Mouse (Mus musculus) heart, adult 18-20 months (tissue): ENCODE data around the gene Exoc4. TPM values are rescaled to one million over a fixed set of nuclear protein-coding genes. Genes with fewer than 3 reads are reported as not detected.

Experiments used
- DNase-seq, 2 experiments: peaks; one replicate each; pipeline ENCODE4 v3.0.0; 2021 to 2022; ENCODE audit warnings: mixed read lengths in 1 of 2
- total RNA-seq, 2 experiments: library from RNA; stranded (reverse); gene quantifications; 2 replicates each; pipeline ENCODE4 v1.2.3; 2021

Gene Exoc4
- total RNA-seq, 2 experiments from 2014 or later = 36.7 to 37.1 TPM

- DNase-seq = no peak
Observed at GRCm38 (mm10) chr6:33637192-33637591, 388.3 kb downstream of the Exoc4 start.

- peak in 1 of 2 experiments; percentile 9 for DNase-seq
Observed at GRCm38 (mm10) chr6:33681778-33682640, 433.1 kb downstream of the Exoc4 start.

- DNase-seq = no peak
Observed at GRCm38 (mm10) chr6:33683533-33683932, 434.6 kb downstream of the Exoc4 start.

- no peak for DNase-seq
Observed at GRCm38 (mm10) chr6:33685321-33685720, 436.4 kb downstream of the Exoc4 start.

GRCm38 (mm10) chr6:33690601-33691000, 441.7 kb downstream of the Exoc4 start:
- DNase-seq = no peak

- no peak for DNase-seq
Observed at GRCm38 (mm10) chr6:33696976-33697375, 448.1 kb downstream of the Exoc4 start.

- no peak for DNase-seq
Observed at GRCm38 (mm10) chr6:33708907-33709306, 460.0 kb downstream of the Exoc4 start.

GRCm38 (mm10) chr6:33709340-33709739, 460.5 kb downstream of the Exoc4 start:
- no peak for DNase-seq

- no peak for DNase-seq
Observed at GRCm38 (mm10) chr6:33711742-33712141, 462.9 kb downstream of the Exoc4 start.

- no peak for DNase-seq
Observed at GRCm38 (mm10) chr6:33712540-33713118, 463.7 kb downstream of the Exoc4 start.

- DNase-seq = no peak
Observed at GRCm38 (mm10) chr6:33716254-33716965, 467.5 kb downstream of the Exoc4 start.

GRCm38 (mm10) chr6:33721166-33721565, 472.3 kb downstream of the Exoc4 start:
- no peak for DNase-seq

- DNase-seq = no peak
Observed at GRCm38 (mm10) chr6:33722811-33723210, 473.9 kb downstream of the Exoc4 start.

- DNase-seq = no peak
Observed at GRCm38 (mm10) chr6:33724596-33724995, 475.7 kb downstream of the Exoc4 start.

- no peak for DNase-seq
Observed at GRCm38 (mm10) chr6:33727271-33727670, 478.4 kb downstream of the Exoc4 start.

- DNase-seq = no peak
Observed at GRCm38 (mm10) chr6:33732214-33732613, 483.3 kb downstream of the Exoc4 start.

- DNase-seq = no peak
Observed at GRCm38 (mm10) chr6:33733602-33734001, 484.7 kb downstream of the Exoc4 start.

- DNase-seq = no peak
Observed at GRCm38 (mm10) chr6:33734032-33734431, 485.1 kb downstream of the Exoc4 start.

- DNase-seq = no peak
Observed at GRCm38 (mm10) chr6:33738857-33739291, 490.0 kb downstream of the Exoc4 start.

- no peak for DNase-seq
Observed at GRCm38 (mm10) chr6:33739304-33739703, 490.4 kb downstream of the Exoc4 start.

- DNase-seq = no peak
Observed at GRCm38 (mm10) chr6:33755976-33756375, 507.1 kb downstream of the Exoc4 start.

- DNase-seq = no peak
Observed at GRCm38 (mm10) chr6:33761557-33761956, 512.7 kb downstream of the Exoc4 start.

GRCm38 (mm10) chr6:33763245-33763644, 514.4 kb downstream of the Exoc4 start:
- no peak for DNase-seq
